Mouse (Mus musculus) liver, embryonic 14.5 days (tissue): Measurements from ENCODE around the gene Itga10.

ENCODE experiments used
- CTCF ChIP-seq: IDR thresholded peaks from 2 replicates; pipeline ENCODE4 v1.5.1; 2016; ENCODE audit warnings: antibody characterized with exemption, low read depth, control low read depth
- EP300 ChIP-seq: IDR thresholded peaks from 2 replicates; pipeline ENCODE4 v1.6.1; 2016; ENCODE audit warnings: antibody characterized with exemption, low read depth

GRCm38 (mm10) chr3:96683496-96683895 is 38.1 kb downstream of the Itga10 start:
- TF ChIP-seq CTCF (no peak), EP300 (no peak)
